Mouse (Mus musculus) liver, adult 2 months (tissue): ENCODE measurements at regions not wholly inside any gene's neighbourhood (a gene's known extent, or its start where the extent isn't known, plus 50 kb on each side); places are given as distances from the start of the nearest gene placed in this dataset.

ENCODE experiments used
- DNase-seq: peaks from one replicate; pipeline ENCODE4 v3.0.0-alpha.2; 2011; ENCODE audit warnings: low read depth, low spot score; ENCODE audit errors: extremely low read depth
- H3K27ac ChIP-seq: fragments of 200-500 bp; replicated peaks from 2 replicates; pipeline ENCODE4 v1.5.1; 2012; ENCODE audit warnings: low read depth, mild to moderate bottlenecking, control low read depth, inconsistent platforms, low read length; ENCODE audit not compliant: insufficient read depth
- H3K27me3 ChIP-seq: fragments of 200-500 bp; 2 replicates; pipeline ENCODE4 v1.6.1; 2012; ENCODE audit warnings: mild to moderate bottlenecking, moderate library complexity, low read length, inconsistent platforms; ENCODE audit not compliant: control insufficient read depth, insufficient read depth
- H3K36me3 ChIP-seq: fragments of 200-500 bp; 2 replicates; pipeline ENCODE4 v1.6.1; 2012; ENCODE audit warnings: low read length, inconsistent platforms; ENCODE audit not compliant: control insufficient read depth, insufficient read depth
- H3K4me1 ChIP-seq: fragments of 200-500 bp; 2 replicates; pipeline ENCODE4 v1.6.1; 2011; ENCODE audit warnings: low read length; ENCODE audit not compliant: control insufficient read depth, insufficient read depth
- H3K4me3 ChIP-seq: fragments of 200-500 bp; 2 replicates; pipeline ENCODE4 v1.5.1; 2011; ENCODE audit warnings: low read depth, mild to moderate bottlenecking, control low read depth, low read length, moderate library complexity; ENCODE audit not compliant: insufficient read depth
- H3K79me2 ChIP-seq: fragments of 200-500 bp; 2 replicates; pipeline ENCODE4 v1.6.1; 2012; ENCODE audit warnings: inconsistent platforms, mild to moderate bottlenecking, low read length, moderate library complexity; ENCODE audit not compliant: control insufficient read depth, insufficient read depth
- H3K9ac ChIP-seq: fragments of 200-500 bp; 2 replicates; pipeline ENCODE4 v1.6.1; 2012; ENCODE audit warnings: low read depth, mild to moderate bottlenecking, control low read depth, inconsistent platforms, low read length
- CTCF ChIP-seq: fragments of 200-500 bp; IDR thresholded peaks from 2 replicates; pipeline ENCODE4 v1.5.1; 2011; ENCODE audit warnings: low read depth, low read length, control low read depth
- POLR2A ChIP-seq: fragments of 200-500 bp; IDR thresholded peaks from 2 replicates; pipeline ENCODE4 v1.6.1; 2011; ENCODE audit warnings: low read length, control low read depth; ENCODE audit not compliant: insufficient read depth; ENCODE audit errors: extremely low read depth
- WGBS: fragments of 180-500 bp; shearing (Covaris S2); methylation state at CpG from one replicate; pipeline ENCODE4 v1.1.7; 2018; 5-methylcytosine and 5-hydroxymethylcytosine counted together

DNA sequence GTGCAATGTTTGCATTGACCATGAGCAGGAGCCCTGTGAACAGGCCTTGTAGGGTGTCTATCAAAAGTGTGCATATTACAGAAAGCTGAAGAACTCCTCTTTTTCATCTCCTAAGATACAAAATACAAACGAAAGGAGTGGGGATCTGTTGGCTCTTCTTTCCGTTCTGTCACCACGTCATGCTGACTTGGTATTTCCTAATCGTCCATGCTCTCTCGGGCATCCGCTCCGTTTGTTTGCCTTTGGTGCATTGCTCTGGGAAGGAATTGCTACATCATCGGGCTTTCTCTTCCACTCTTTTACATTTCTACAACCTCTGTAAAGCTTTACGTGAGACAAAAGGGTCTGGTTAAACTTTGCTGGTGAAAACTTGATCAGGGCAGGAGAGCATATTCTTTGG is 581.2 kb upstream of the Nr5a2 start:
- TF ChIP-seq CTCF (no peak), POLR2A (no peak)
- DNase-seq: peak; percentile 7

DNA sequence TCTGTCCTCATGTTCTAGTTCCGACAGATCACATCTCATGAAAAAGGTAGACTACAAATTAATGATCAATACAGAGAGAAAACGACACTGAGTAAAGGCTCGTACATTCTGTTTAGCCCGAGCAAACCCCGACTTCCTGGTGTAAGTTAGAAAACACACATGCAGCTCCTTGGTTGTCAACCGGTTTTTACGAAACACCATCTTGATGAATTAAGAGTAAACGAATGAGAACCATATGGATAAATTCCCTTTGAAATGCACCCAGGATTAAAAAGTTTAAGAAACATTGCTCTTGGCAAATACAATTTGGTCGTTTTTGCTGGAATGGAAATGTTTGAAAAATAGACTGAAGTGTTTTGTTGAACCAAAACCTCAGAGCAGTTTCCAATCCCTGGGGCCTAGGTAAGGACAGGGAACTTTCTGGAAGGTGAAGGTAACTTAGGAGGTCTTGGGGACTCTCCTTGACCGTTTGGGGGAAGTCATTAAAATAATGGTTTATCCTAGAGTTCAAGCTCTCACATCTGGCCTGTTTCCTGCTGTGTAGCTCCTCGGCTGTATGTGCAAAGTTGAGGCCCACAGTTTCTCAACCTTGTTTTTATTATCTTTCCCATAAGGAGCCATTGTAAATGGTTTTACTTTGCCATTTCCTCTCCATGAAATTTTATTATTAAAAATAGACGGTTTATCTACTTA is 579.3 kb upstream of the Nr5a2 start:
- Histone ChIP-seq H3K4me3 (no peak overlapping the region), H3K27me3 (no peaks in the 10 kb centered on the region; the same call in 1 of the 2 replicates), H3K79me2 (no peaks in the 10 kb centered on the region), H3K27ac (no peak overlapping the region), H3K4me1 (no peaks in the 10 kb centered on the region; the same call in 1 of the 2 replicates), H3K9ac (no peak overlapping the region), H3K36me3 (no peaks in the 10 kb centered on the region)
- no peak for DNase-seq
- WGBS: 82% methylated on average over 12 of the region's 12 CpGs
- TF ChIP-seq CTCF (no peak), POLR2A (no peak)

More for the DNA sequence above, 581.2 kb upstream of the Nr5a2 start:
- Histone ChIP-seq H3K27me3 (no peaks in the 10 kb centered on the region; the same call in 1 of the 2 replicates), H3K4me3 (no peak overlapping the region), H3K9ac (no peak overlapping the region), H3K36me3 (no peaks in the 10 kb centered on the region), H3K79me2 (no peaks in the 10 kb centered on the region), H3K4me1 (no peaks in the 10 kb centered on the region; the same call in 1 of the 2 replicates), H3K27ac (no peak overlapping the region)
- 35% methylated on average over 9 of the region's 9 CpGs for WGBS

DNA sequence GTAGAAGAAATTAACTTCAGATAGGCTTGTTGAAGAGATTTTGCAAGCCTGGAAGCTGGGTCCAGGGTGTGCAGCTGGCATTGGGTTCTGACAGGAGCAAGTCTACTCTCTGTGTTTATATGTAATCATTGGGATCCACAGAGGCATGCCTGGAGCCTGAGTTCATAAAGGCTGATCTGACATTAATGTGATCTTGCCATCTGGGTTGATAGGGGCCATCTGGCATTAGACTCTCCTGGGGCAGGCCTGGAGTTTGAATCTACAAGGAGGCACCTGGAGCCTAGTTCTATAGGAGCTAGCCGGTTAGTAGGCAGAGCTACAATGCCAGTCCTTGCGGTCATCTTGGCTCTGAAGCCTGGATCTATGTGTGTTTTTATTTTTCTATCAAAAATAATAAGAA is 554.5 kb upstream of the Nr5a2 start:
- no peak overlapping the region for H3K4me3 ChIP-seq
- H3K4me1 ChIP-seq: no peaks in the 10 kb centered on the region
- H3K27ac ChIP-seq: no peak overlapping the region
- no peak overlapping the region for H3K9ac ChIP-seq
- H3K79me2 ChIP-seq: no peaks in the 10 kb centered on the region
- no peaks in the 10 kb centered on the region for H3K36me3 ChIP-seq
- H3K27me3 ChIP-seq: no peaks in the 10 kb centered on the region
- TF ChIP-seq POLR2A: no peak
- no peak for TF ChIP-seq CTCF
- 97% methylated on average over 2 of the region's 2 CpGs for WGBS
- DNase-seq: no peak

DNA sequence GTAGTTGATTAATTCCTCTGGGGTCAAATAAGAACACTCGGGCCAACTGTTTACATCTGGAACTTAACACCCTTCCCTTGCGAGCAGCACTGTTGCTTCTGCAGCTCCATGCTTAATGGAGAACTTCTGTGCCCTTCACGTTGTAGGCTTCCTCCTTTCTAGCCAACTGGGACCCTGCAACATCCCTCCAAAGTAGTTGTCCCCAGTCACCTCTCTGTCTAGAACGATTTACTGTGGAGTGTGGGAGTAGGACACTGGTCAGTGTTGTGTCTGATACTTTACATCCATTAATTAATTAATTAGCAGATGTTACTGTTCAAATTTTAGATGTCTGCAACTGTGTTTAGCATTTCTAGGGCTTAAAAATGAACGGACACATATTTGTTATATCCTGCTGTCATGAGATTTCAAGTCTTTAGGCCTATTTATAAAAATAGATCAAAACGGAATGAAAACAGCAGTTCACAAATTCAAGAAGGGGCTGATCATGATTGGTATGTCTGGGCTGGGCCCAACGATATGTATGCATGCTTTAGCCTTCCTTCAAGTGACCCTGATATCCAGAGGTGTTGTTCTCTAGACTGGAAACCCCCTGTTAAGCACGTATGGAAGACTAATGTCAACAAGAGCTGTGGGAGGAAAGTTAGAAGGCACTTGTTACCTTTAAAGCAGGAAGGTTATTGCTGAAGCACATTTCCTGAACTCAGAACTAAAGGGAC is 543.6 kb upstream of the Nr5a2 start:
- no peaks in the 10 kb centered on the region for H3K36me3 ChIP-seq
- WGBS: 69% methylated on average over 8 of the region's 8 CpGs
- no peak overlapping the region for H3K27ac ChIP-seq
- H3K27me3 ChIP-seq: no peaks in the 10 kb centered on the region
- DNase-seq: no peak
- H3K79me2 ChIP-seq: no peaks in the 10 kb centered on the region
- no peaks in the 10 kb centered on the region for H3K4me1 ChIP-seq
- TF ChIP-seq POLR2A: no peak
- no peak for TF ChIP-seq CTCF
- no peak overlapping the region for H3K4me3 ChIP-seq
- H3K9ac ChIP-seq: no peak overlapping the region

DNA sequence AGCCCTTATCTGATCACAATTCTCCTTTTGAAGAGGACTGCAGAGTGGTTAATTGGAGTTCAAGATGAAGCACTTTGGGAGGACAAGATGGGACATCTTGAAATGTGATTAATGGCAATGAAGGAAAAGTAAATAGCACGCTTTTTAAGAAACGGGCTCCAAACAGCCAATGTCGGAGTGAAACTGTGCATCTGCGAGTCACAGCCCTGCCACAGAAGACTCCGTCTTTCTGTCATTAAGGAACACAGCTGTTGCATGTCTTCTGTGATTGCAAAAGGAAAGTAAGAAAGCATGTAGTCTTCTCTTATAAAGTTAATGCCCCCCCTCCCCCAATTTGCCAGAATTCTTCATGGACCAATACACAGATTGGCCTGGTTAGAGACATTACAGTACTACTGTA is 528.0 kb upstream of the Nr5a2 start:
- H3K36me3 ChIP-seq: no peaks in the 10 kb centered on the region
- H3K4me3 ChIP-seq: no peak overlapping the region
- WGBS: 87% methylated on average over 5 of the region's 5 CpGs
- TF ChIP-seq POLR2A: no peak
- no peaks in the 10 kb centered on the region for H3K79me2 ChIP-seq
- H3K9ac ChIP-seq: no peak overlapping the region
- H3K27me3 ChIP-seq: no peaks in the 10 kb centered on the region
- H3K4me1 ChIP-seq: no peaks in the 10 kb centered on the region
- no peak overlapping the region for H3K27ac ChIP-seq
- DNase-seq: no peak

DNA sequence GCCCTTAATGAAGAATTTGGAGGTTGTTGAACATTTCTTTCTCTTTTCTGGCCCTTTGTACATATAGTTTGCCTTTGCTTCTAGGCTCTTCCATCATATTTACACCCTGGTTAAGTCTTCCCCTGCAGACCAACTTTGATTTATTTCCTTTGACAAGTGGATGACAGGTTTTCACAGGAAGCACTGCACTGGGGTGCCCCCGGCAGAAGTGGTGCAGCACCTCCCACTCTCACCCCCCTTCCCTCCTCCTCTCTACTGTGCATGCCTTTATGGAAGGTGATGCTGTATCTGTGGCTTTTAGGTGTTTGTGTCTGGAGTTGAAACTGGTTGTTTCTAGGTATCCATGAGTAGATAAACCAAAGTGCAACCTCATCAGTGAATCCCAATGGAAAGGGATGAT is 518.2 kb upstream of the Nr5a2 start:
- H3K4me1 ChIP-seq: no peaks in the 10 kb centered on the region
- H3K27ac ChIP-seq: no peak overlapping the region
- no peak overlapping the region for H3K4me3 ChIP-seq
- no peaks in the 10 kb centered on the region for H3K27me3 ChIP-seq
- TF ChIP-seq POLR2A: no peak
- TF ChIP-seq CTCF: no peak
- H3K36me3 ChIP-seq: no peaks in the 10 kb centered on the region
- H3K79me2 ChIP-seq: no peaks in the 10 kb centered on the region
- no peak overlapping the region for H3K9ac ChIP-seq
- no peak for DNase-seq
- WGBS: 70% methylated on average over 1 of the region's 1 CpGs
